Mouse (Mus musculus) midbrain, embryonic 16.5 days (tissue): Measurements from ENCODE around the gene Sh3bgrl2. TPM values are rescaled to one million over a fixed set of nuclear protein-coding genes. Genes with fewer than 3 reads are reported as not detected.

Source experiments
- ATAC-seq: fragments of 200-750 bp; cut with Nextera tagmentation; 2 replicates; pipeline ENCODE4 v1.8.0; 2017; ENCODE audit warnings: moderate TSS enrichment
- H3K27ac ChIP-seq: fragments of 300-500 bp; sonication (generic); 2 replicates; pipeline ENCODE4 v1.5.1; 2014; ENCODE audit warnings: mild to moderate bottlenecking, low read length, mixed read lengths
- H3K27me3 ChIP-seq: fragments of 300-500 bp; sonication (generic); 2 replicates; pipeline ENCODE4 v1.6.1; 2014; ENCODE audit warnings: low read depth, low read length, mixed read lengths; ENCODE audit not compliant: control insufficient read depth, insufficient read depth
- H3K36me3 ChIP-seq: fragments of 300-500 bp; sonication (generic); 2 replicates; pipeline ENCODE4 v1.6.1; 2014; ENCODE audit warnings: mild to moderate bottlenecking, low read length, moderate library complexity, mixed read lengths; ENCODE audit not compliant: control insufficient read depth, insufficient read depth
- H3K4me1 ChIP-seq: fragments of 300-500 bp; sonication (generic); 2 replicates; pipeline ENCODE4 v1.6.1; 2014; ENCODE audit warnings: mild to moderate bottlenecking, low read length, mixed read lengths; ENCODE audit not compliant: control insufficient read depth, insufficient read depth
- H3K4me2 ChIP-seq: fragments of 300-500 bp; sonication (generic); 2 replicates; pipeline ENCODE4 v1.6.1; 2014; ENCODE audit warnings: mild to moderate bottlenecking, low read length, mixed read lengths
- H3K4me3 ChIP-seq: fragments of 300-500 bp; sonication (generic); 2 replicates; pipeline ENCODE4 v1.5.1; 2014; ENCODE audit warnings: low read depth, mild to moderate bottlenecking, low read length, moderate library complexity, mixed read lengths
- H3K9ac ChIP-seq: fragments of 300-500 bp; sonication (generic); 2 replicates; pipeline ENCODE4 v1.6.1; 2014; ENCODE audit warnings: low read depth, low read length, mixed read lengths
- H3K9me3 ChIP-seq: fragments of 300-500 bp; sonication (generic); replicated peaks from 2 replicates; pipeline ENCODE4 v1.6.1; 2014; ENCODE audit warnings: mild to moderate bottlenecking, low read length, mixed read lengths; ENCODE audit not compliant: control insufficient read depth, poor library complexity, severe bottlenecking
- WGBS: fragments of 180-500 bp; shearing (Covaris S2); extraction: QIAGEN DNeasy Blood & Tissue Kit; methylation state at CpG from one replicate; pipeline ENCODE4 v1.1.7; 2014; 5-methylcytosine and 5-hydroxymethylcytosine counted together
- polyA plus RNA-seq: library from polyadenylated mRNA; unstranded; fragments of >200 nt; fragmentation: Nextera tagmentation; extraction: Ambion mirVana; gene quantifications from 2 replicates; pipeline ENCODE4 v1.2.1, GENCODE M21; 2015

The Sh3bgrl2 gene
- polyA plus RNA-seq, 1 experiment from 2014 or later, result 10.3 TPM

DNA sequence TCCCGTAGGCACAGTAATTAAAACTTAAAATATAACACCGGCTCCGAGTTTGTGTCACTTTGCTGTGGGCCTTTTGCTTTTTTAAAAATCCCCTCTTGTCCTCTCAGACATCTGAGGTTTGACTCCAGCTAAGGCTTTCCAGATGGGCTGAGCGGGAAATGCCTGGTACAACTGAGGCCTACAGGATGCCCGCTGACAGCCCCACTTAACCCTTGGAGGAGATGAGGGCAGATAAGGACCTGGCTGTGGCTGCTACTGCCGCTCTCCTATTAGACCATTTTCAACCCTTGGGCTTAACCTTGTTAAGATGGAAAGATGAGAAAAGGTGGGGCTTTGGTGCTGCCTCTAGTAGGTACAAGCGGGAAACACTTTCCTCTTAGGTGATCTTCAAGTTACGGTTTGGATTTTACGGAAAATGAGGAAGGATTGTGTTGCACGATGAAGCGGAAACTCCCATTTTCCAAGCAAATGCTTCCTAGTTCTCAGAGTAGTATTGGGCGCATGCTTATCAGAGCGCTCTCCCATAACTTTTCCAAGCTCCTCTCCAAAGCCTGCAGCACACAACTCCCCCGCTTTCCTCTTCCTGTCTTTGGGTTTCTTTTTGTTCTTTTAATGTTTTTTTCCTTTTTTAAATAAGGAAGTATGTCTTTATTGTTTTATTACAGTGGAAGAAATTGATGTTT, 8.2 kb upstream of the Sh3bgrl2 start:
- 92% methylated on average over 14 of the region's 14 CpGs for WGBS
- no peaks in the 10 kb centered on the region for H3K27me3 ChIP-seq

DNA sequence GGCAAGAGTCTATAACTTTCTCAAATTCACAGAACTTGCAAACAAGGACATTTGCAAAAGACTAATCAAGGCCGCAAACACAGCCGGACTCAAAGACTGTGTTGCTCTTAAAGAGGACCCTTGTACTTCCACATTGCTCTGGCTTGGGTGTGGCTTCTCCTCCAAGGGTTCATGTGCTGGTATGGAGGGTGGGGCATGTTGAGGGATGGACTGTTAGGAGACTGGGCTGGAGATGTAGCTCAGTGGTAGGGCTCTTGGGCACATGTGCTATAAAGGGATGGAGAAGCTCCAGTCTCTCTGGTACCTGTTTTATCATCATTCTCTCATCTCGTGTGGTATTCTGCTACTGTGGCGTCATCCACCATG, 7.7 kb upstream of the Sh3bgrl2 start:
- Histone ChIP-seq H3K27ac (no peak overlapping the region), H3K36me3 (no peaks in the 10 kb centered on the region), H3K9me3 (no peaks in the 10 kb centered on the region), H3K4me2 (no peak overlapping the region), H3K4me1 (peaks cover 4% of the 10 kb centered on the region; the same call in 1 of the 2 replicates), H3K9ac (no peak overlapping the region), H3K4me3 (no peak overlapping the region), H3K27me3 (no peaks in the 10 kb centered on the region)
- 94% methylated on average over 4 of the region's 4 CpGs for WGBS
- ATAC-seq, result no peak

More for the DNA sequence above, 8.2 kb upstream of the Sh3bgrl2 start:
- no peaks in the 10 kb centered on the region for H3K36me3 ChIP-seq
- no peak overlapping the region for H3K27ac ChIP-seq
- no peaks in the 10 kb centered on the region for H3K9me3 ChIP-seq
- no peak overlapping the region for H3K4me3 ChIP-seq
- ATAC-seq, result no peak
- no peak overlapping the region for H3K9ac ChIP-seq
- no peak overlapping the region for H3K4me2 ChIP-seq
- H3K4me1 ChIP-seq, result peaks cover 4% of the 10 kb centered on the region; the same call in 1 of the 2 replicates

DNA sequence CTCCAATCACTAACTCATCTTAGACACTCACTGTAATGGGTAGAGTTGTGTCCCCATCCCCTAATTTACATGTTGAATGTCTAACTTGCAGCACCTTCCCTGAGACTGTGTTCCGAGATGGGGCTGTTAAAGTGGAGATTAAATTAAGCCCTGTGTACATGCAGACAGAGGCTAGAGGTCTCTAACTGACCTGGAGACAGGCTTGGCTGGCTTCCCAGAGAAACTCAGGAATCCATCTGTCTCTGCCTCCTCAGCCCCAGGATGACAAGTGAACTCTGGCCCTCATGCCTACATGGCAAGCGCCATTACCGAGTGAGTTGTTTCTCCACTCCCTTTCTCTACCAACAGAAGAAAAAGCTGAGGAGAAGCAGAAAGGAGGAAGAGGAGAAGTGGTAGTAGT, 7.2 kb upstream of the Sh3bgrl2 start:
- Histone ChIP-seq H3K9me3 (no peaks in the 10 kb centered on the region), H3K4me3 (no peak overlapping the region), H3K36me3 (no peaks in the 10 kb centered on the region), H3K27ac (no peak overlapping the region), H3K4me1 (peaks cover 4% of the 10 kb centered on the region; the same call in 1 of the 2 replicates), H3K9ac (no peak overlapping the region), H3K4me2 (no peak overlapping the region), H3K27me3 (no peaks in the 10 kb centered on the region)
- WGBS, result 78% methylated on average over 3 of the region's 3 CpGs
- ATAC-seq, result no peak

DNA sequence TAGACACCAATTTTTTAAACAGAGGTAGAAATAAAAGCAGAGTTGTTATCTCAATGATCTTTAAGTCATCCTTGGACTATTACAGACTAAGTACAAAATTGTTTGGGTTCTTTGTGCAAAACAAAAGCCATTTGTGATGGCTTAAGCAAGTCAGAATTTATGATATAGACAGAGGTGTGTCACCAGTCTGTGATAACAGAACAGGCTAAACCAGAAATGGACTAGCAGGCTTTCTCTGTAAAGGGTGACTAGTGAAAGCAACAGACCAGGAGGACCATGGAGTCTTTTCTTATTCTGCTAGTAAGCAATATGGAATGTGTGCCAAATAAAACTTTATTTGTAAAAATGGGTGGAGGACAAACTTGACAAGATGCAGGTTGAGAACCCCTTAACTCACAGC, 2.9 kb upstream of the Sh3bgrl2 start:
- H3K4me3 ChIP-seq, result no peak overlapping the region
- no peaks in the 10 kb centered on the region for H3K36me3 ChIP-seq
- H3K4me2 ChIP-seq, result no peak overlapping the region
- H3K27me3 ChIP-seq, result no peaks in the 10 kb centered on the region
- H3K9me3 ChIP-seq, result no peaks in the 10 kb centered on the region
- H3K4me1 ChIP-seq, result no peaks in the 10 kb centered on the region
- H3K27ac ChIP-seq, result no peak overlapping the region
- no peak overlapping the region for H3K9ac ChIP-seq
- ATAC-seq, result no peak

DNA sequence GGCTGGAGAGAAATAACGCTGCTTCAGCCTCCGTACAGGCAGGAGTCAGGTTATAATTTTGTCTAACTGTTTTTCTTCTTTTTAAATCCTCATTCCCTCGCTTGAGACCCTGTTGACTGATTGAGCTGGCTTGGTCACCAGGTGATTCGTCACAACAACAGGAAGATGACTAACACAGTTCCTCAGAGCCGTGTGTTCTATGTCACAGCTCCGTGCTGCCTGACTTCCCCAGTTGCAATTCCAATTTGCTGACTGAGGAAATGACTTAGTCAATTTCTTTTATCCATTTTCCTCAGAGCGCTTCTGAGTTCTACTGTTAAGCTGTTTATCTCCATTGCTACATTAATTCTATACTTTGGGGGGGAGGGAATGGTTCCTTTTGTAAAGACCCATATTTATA, 1.8 kb upstream of the Sh3bgrl2 start:
- H3K4me2 ChIP-seq, result no peak overlapping the region
- no peaks in the 10 kb centered on the region for H3K9me3 ChIP-seq
- no peak overlapping the region for H3K4me3 ChIP-seq
- H3K27ac ChIP-seq, result no peak overlapping the region
- ATAC-seq, result no peak
- 87% methylated on average over 7 of the region's 7 CpGs for WGBS
- no peaks in the 10 kb centered on the region for H3K36me3 ChIP-seq
- no peak overlapping the region for H3K9ac ChIP-seq
- peaks cover 2% of the 10 kb centered on the region; the same call in 1 of the 2 replicates for H3K4me1 ChIP-seq
- no peaks in the 10 kb centered on the region for H3K27me3 ChIP-seq

DNA sequence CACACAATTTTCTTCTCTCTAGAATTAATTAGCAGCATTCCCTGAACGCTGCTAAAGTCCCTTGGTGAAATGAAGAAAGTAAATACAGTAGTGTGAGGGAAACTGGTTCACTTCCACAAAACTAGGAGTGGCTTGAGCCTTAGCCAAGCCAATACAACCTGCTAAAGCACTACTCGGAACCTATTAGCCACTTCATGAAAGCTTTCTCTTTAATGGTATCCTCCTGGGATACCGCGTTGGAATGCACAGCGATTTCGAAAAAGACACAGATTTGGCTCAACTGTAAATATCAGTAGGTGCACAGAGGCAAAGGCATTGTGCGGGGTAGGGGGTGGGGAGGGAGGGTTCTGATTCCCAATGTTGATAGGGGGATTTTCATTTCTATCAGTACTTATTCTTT, 898 bp upstream of the Sh3bgrl2 start:
- Histone ChIP-seq H3K36me3 (no peaks in the 10 kb centered on the region), H3K9me3 (no peaks in the 10 kb centered on the region), H3K9ac (no peak overlapping the region), H3K4me3 (no peak overlapping the region), H3K4me2 (no peak overlapping the region), H3K27me3 (no peaks in the 10 kb centered on the region), H3K27ac (no peak overlapping the region), H3K4me1 (peaks cover 2% of the 10 kb centered on the region; the same call in 1 of the 2 replicates)
- no peak for ATAC-seq
- 69% methylated on average over 7 of the region's 7 CpGs for WGBS

DNA sequence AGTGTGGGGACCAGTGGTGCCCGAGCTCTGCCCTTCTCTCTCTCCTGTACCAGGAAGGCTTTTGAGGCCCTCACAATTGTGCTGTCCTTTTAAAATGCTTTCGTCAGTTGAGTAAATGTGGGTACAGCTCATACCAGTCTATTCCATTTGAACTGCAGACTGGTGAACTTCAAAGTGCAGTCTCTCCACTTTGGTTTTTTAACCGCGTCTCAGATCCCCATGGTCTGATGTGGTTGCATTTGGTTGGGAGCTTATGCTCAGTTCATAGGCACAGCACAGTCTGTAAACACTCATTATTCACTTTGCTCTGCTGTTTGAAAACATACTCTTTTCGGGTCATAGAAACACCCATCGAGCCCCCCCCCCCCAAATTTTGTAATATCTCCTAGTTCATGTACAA, 1.7 kb downstream of the Sh3bgrl2 start:
- Histone ChIP-seq H3K27ac (no peak overlapping the region), H3K4me2 (peak overlapping the region; percentile 6; the same call in 1 of the 2 replicates), H3K4me1 (peaks cover 2% of the 10 kb centered on the region; the same call in 1 of the 2 replicates), H3K36me3 (no peaks in the 10 kb centered on the region), H3K9me3 (no peaks in the 10 kb centered on the region), H3K9ac (no peak overlapping the region), H3K27me3 (no peaks in the 10 kb centered on the region), H3K4me3 (no peak overlapping the region)
- ATAC-seq, result no peak
- 84% methylated on average over 6 of the region's 6 CpGs for WGBS

DNA sequence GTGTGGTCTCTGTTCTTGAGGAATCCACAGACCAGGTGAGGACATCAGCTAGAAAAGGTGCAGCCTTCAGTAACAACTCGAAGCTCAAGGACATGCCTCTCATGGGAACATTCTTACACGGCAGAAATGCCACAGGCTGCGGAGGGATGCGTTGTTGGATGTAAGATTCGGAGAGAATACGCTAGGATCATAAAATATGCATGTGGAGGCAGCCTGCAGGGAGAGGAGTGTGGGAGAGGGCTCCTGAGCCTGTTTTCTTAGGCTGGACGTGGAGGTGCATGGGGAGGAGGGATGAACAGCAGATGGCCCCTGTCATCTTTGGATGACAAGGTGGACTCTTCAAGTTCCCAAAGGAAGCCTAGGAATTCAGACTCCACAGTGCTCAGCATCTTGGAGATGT, 3.0 kb downstream of the Sh3bgrl2 start:
- peaks cover 2% of the 10 kb centered on the region; the same call in 1 of the 2 replicates for H3K4me1 ChIP-seq
- H3K4me3 ChIP-seq, result no peak overlapping the region
- no peaks in the 10 kb centered on the region for H3K27me3 ChIP-seq
- H3K9ac ChIP-seq, result no peak overlapping the region
- no peak overlapping the region for H3K27ac ChIP-seq
- ATAC-seq, result no peak
- peak overlapping the region; percentile 20; the same call in 1 of the 2 replicates for H3K4me2 ChIP-seq
- H3K9me3 ChIP-seq, result no peaks in the 10 kb centered on the region
- no peaks in the 10 kb centered on the region for H3K36me3 ChIP-seq
- 58% methylated on average over 7 of the region's 7 CpGs for WGBS

DNA sequence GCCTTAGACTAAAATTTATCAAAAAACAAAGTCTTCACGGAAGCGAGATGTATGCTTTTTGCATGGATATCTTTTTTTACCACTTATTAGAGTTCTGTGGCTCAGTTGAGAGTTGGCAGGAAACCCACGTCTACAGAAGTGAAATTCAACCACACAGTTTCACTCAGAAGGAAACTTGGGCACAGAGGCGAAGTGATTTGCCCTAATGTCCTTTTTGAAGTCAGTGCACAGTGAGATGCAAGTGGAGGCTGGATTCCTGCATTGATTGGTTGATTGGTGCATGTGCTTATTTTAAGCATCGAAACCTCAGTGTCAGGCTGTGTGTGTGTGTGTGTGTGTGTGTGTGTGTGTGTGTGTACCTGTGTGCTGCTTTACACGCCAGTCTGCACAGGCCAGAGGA, 3.5 kb downstream of the Sh3bgrl2 start:
- H3K9ac ChIP-seq, result no peak overlapping the region
- no peak for ATAC-seq
- peaks cover 3% of the 10 kb centered on the region for H3K4me1 ChIP-seq
- no peaks in the 10 kb centered on the region for H3K27me3 ChIP-seq
- 86% methylated on average over 6 of the region's 6 CpGs for WGBS
- H3K36me3 ChIP-seq, result no peaks in the 10 kb centered on the region
- no peak overlapping the region for H3K4me3 ChIP-seq
- no peak overlapping the region for H3K27ac ChIP-seq
- no peaks in the 10 kb centered on the region for H3K9me3 ChIP-seq
- H3K4me2 ChIP-seq, result no peak overlapping the region
